Mouse (Mus musculus): ENCODE results near the gene Rpl29.

DNA sequence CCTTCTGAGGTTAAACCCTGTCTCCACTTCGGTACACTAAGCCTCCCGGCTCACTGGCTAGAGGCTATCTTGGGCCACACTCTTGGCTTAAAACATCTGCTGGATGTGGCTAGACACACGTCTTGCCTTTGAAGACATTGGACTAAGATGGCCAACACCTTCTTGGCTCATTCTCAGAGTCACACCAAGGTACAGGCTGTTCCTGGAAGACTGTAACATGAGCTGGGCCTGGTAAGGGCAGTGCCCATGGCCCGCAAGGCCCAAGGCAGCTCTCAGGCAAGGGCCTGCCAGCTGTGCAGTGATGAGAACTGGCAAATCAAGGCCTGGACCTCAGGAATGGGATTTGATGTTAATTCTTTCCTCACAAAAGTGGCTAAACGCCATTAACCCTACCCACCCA is 15.6 kb upstream of the Rpl29 start:
- TF ChIP-seq CTCF (conservative IDR thresholded peaks at IDR 0.05; ENCODE audit: insufficient read depth, insufficient read length, low read depth, low read length), result no peak
- TF ChIP-seq POLR2A (IDR thresholded peaks at IDR 0.05; ENCODE audit: low read depth, low read length), result no peak
